Mouse (Mus musculus): ENCODE measurements around the gene Tpst1. TPM values are rescaled to one million over a fixed set of nuclear protein-coding genes. Genes with fewer than 3 reads are reported as not detected.

Gene Tpst1
- polyA plus RNA-seq, 1 experiment from 2014 or later, result 63.0 TPM

DNA sequence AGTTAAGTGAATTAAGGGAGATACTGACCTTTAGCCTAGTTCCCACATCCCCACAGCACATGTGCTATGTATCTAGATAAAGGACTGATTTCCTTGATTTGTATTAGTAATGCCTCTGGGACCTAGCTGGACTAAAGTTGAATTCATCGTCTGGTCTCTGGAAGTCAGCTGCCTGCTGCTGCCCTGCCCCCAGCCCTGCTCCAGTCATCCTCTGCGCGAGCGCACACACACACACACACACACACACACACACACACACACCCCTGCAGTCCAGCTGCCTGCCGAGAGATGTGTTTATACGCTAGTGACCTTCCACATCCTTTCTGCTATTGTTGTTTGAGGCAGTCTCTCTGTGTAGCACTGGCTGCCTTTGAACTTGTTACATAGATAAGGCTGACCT is 47.8 kb downstream of the Tpst1 start:
- Histone ChIP-seq H3K27me3 (ENCODE audit: control insufficient read depth, insufficient read depth, low read length) (no peaks in the 10 kb centered on the region), H3K9ac (no peak overlapping the region), H3K9me3 (ENCODE audit: control insufficient read depth, low read length) (no peaks in the 10 kb centered on the region), H3K27ac (no peak overlapping the region), H3K36me3 (replicated peaks; ENCODE audit: control insufficient read depth, insufficient read depth) (peaks cover 5% of the 10 kb centered on the region; the same call in 1 of the 2 replicates), H3K4me1 (replicated peaks; ENCODE audit: control insufficient read depth, insufficient read depth, low read length) (0 out of 2 replicates have a peak, but pooled peaks cover 7% of the 10 kb centered on the region), H3K4me2 (replicated peaks) (no peak overlapping the region), H3K4me3 (replicated peaks; ENCODE audit: low read length) (no peak overlapping the region)
- 51% methylated on average over 6 of the region's 6 CpGs for WGBS
- no peak for DNase-seq (ENCODE audit: low spot score)
- peak; percentile 43; the same call in 1 of the 2 replicates for ATAC-seq (ENCODE audit: low FRiP score)

DNA sequence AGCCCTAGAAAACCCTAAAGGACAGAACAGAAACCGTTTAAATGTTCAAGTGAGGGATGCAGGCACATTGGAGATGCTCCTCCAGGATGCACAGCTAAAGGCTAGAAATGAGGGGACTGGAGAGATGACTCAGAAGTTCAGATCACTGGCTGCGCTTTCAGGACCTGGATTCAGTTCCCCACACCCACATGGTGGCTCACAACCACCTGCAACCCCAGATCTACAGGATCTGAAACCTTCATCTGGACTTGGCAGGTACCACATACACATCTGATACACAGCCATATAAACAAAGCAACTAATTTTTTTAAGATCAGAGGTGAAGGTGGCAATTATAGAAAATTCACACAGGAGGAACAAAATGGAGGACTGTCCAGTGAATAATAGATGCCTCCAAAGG is 49.2 kb downstream of the Tpst1 start:
- no peak overlapping the region for H3K4me2 ChIP-seq (replicated peaks)
- H3K4me1 ChIP-seq (replicated peaks; ENCODE audit: control insufficient read depth, insufficient read depth, low read length), result 0 out of 2 replicates have a peak, but pooled peaks cover 7% of the 10 kb centered on the region
- no peaks in the 10 kb centered on the region for H3K36me3 ChIP-seq (replicated peaks; ENCODE audit: control insufficient read depth, insufficient read depth)
- H3K9ac ChIP-seq, result no peak overlapping the region
- no peak overlapping the region for H3K4me3 ChIP-seq (replicated peaks; ENCODE audit: low read length)
- H3K27ac ChIP-seq, result no peak overlapping the region; the same call in 1 of the 2 replicates
- no peak for DNase-seq (ENCODE audit: low spot score)
- H3K27me3 ChIP-seq (ENCODE audit: control insufficient read depth, insufficient read depth, low read length), result no peaks in the 10 kb centered on the region
- no peaks in the 10 kb centered on the region for H3K9me3 ChIP-seq (ENCODE audit: control insufficient read depth, low read length)
- no peak for ATAC-seq (ENCODE audit: low FRiP score)
- WGBS, result 93% methylated on average over 2 of the region's 2 CpGs

DNA sequence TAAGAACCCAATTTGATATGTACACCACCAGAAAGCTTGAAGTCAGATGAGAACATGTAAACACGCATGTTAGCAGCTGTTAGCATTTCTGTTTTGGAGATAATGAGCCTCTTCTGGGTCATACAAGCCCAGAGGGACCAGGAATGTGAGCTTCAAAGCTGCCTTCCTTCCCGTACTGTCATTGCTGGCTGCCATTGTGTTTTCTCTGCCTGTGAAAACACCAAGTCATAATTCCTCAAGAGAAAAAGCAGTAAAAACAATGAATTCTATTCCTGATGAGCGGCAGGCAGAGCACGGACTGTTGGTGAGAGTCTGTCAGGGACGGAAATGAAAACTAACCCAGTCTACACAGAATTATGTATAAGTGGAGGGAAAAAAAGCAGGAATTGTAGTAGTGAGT is 51.1 kb downstream of the Tpst1 start:
- Histone ChIP-seq H3K9me3 (ENCODE audit: control insufficient read depth, low read length) (no peaks in the 10 kb centered on the region), H3K9ac (no peak overlapping the region), H3K36me3 (replicated peaks; ENCODE audit: control insufficient read depth, insufficient read depth) (no peaks in the 10 kb centered on the region), H3K27me3 (ENCODE audit: control insufficient read depth, insufficient read depth, low read length) (no peaks in the 10 kb centered on the region), H3K4me2 (replicated peaks) (no peak overlapping the region), H3K4me3 (replicated peaks; ENCODE audit: low read length) (no peak overlapping the region), H3K4me1 (replicated peaks; ENCODE audit: control insufficient read depth, insufficient read depth, low read length) (no peaks in the 10 kb centered on the region), H3K27ac (no peak overlapping the region)
- 60% methylated on average over 5 of the region's 5 CpGs for WGBS
- DNase-seq (ENCODE audit: low spot score), result no peak
- no peak for ATAC-seq (ENCODE audit: low FRiP score)

DNA sequence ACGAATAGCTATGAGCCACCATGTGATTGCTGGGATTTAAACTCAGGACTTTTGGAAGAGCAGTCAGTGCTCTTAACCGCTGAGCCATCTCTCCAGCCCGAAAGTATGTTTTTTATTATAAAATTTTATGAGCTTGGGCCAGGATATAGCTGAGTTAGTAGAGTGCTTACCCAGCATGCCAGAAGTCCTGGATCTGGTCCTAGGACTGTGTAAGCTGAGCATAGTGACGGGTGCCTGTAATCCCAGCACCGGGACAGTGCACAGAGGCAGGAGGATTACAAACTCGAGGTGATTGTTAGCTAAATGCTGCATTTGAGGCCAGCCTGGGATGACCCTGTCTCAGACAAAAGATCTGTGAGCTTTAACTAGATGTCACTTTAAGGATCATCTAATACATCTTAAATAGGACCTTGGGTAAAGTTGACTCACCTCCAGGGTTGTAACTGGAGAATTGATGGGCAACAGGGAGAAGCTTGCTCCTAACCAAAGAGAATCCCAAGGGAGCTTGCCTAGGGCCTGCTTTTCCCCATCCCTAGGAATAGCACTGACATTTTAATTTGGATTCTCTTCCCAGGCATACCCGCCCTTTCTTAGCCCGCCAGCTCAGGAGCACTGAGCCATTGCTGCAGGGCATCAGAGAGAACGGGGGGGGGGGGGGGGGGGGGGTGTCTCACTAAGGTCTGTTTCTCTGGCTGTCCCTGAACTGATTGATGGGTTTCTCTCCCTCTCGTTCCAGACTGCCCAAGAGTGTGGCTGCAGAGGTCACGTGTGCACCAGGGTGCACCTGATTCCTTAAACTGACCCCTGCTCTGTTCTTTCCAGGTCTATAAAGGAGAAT is 55.8 kb downstream of the Tpst1 start:
- WGBS, result 67% methylated on average over 10 of the region's 11 CpGs
- Histone ChIP-seq H3K27me3 (ENCODE audit: control insufficient read depth, insufficient read depth, low read length) (no peaks in the 10 kb centered on the region), H3K4me1 (replicated peaks; ENCODE audit: control insufficient read depth, insufficient read depth, low read length) (no peaks in the 10 kb centered on the region), H3K36me3 (replicated peaks; ENCODE audit: control insufficient read depth, insufficient read depth) (peaks cover 8% of the 10 kb centered on the region; the same call in 1 of the 2 replicates), H3K9ac (no peak overlapping the region), H3K4me3 (replicated peaks; ENCODE audit: low read length) (no peak overlapping the region), H3K27ac (no peak overlapping the region), H3K4me2 (replicated peaks) (no peak overlapping the region), H3K9me3 (ENCODE audit: control insufficient read depth, low read length) (no peaks in the 10 kb centered on the region)
- DNase-seq (ENCODE audit: low spot score), result no peak
- ATAC-seq (ENCODE audit: low FRiP score), result no peak

DNA sequence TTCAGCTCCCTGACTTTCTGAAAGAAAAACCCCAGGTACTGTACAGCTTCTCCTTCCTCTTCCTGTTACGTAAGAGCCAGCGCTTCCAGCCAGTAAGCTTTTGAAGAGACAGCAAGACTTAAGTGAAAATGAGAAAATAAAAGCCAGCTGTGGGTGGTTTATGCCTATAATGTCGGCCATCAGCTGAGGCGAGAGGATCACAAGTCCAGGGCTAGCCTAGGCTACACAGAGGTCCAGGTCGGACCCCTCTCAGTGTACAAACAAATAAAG is 56.3 kb downstream of the Tpst1 start:
- H3K4me3 ChIP-seq (replicated peaks; ENCODE audit: low read length), result no peak overlapping the region
- H3K4me2 ChIP-seq (replicated peaks), result no peak overlapping the region
- H3K9ac ChIP-seq, result no peak overlapping the region
- no peak overlapping the region for H3K27ac ChIP-seq
- DNase-seq (ENCODE audit: low spot score) (no peak), ATAC-seq (ENCODE audit: low FRiP score) (no peak)
- H3K27me3 ChIP-seq (ENCODE audit: control insufficient read depth, insufficient read depth, low read length), result no peaks in the 10 kb centered on the region
- peaks cover 11% of the 10 kb centered on the region; the same call in 1 of the 2 replicates for H3K36me3 ChIP-seq (replicated peaks; ENCODE audit: control insufficient read depth, insufficient read depth)
- no peaks in the 10 kb centered on the region for H3K9me3 ChIP-seq (ENCODE audit: control insufficient read depth, low read length)
- no peaks in the 10 kb centered on the region for H3K4me1 ChIP-seq (replicated peaks; ENCODE audit: control insufficient read depth, insufficient read depth, low read length)
- 91% methylated on average over 5 of the region's 5 CpGs for WGBS

DNA sequence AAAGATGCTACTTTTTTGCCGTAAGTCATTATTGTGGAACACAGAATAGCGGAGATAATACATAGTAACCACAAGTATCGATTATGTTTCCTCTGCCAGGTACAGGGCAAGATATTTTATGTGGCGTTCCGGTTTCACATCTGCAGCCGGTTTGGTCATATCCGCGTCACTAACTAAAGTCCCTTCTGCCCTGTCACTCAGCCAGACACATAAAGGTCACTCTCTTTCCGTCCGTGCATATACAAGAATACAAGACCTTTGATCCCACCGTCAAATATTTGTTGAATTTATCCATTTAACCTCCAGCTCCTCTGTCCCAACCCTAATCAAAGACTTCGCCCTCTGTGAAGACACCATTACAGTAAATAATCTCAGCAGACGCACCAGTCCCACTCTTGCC is 63.5 kb downstream of the Tpst1 start:
- DNase-seq (ENCODE audit: low spot score) (no peak), ATAC-seq (ENCODE audit: low FRiP score) (no peak)
- 95% methylated on average over 13 of the region's 13 CpGs for WGBS
- Histone ChIP-seq H3K4me2 (replicated peaks) (no peak overlapping the region), H3K4me1 (replicated peaks; ENCODE audit: control insufficient read depth, insufficient read depth, low read length) (no peaks in the 10 kb centered on the region), H3K27me3 (ENCODE audit: control insufficient read depth, insufficient read depth, low read length) (no peaks in the 10 kb centered on the region), H3K9ac (no peak overlapping the region), H3K36me3 (replicated peaks; ENCODE audit: control insufficient read depth, insufficient read depth) (peaks cover 10% of the 10 kb centered on the region; the same call in 1 of the 2 replicates), H3K4me3 (replicated peaks; ENCODE audit: low read length) (no peak overlapping the region), H3K27ac (no peak overlapping the region), H3K9me3 (ENCODE audit: control insufficient read depth, low read length) (no peaks in the 10 kb centered on the region)

DNA sequence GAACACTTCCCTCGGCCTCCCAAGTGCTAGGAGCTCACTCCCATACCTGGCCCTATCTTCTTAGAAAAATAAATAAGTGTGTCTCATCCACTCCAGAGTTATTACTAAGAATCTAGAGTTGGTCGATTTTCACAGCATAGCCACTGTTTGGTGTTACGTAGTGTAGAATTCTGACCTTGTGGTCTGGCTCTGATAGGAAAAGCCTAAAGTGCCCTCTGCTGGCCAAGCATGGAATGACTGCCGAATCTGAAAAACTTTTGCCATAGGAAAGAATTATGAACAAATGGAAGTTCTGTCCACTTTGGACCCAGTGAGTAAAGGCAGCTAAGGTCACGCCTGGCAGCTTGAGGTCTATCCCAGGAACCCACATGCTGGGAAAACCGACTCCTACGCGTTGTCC is 66.3 kb downstream of the Tpst1 start:
- H3K4me2 ChIP-seq (replicated peaks), result no peak overlapping the region

DNA sequence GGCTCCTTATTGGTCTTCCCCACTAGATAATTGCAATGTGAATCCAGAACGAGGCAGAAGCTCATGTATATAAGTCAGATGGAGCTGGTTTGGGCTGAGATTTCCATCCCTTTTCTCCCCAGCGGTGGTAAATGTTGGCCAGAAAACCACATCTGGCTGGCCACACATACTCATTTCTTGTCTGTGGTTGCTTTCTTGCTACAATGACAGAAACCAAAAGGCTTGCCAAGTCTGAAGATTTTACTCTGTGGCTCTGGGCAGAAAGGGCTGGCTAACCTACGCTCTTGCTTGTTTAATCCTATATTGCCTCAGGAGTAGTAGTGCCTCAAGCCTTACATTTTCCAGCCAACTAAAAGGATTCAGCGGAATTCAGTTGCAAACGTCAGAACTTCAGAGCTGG is 68.0 kb downstream of the Tpst1 start:
- Histone ChIP-seq H3K4me3 (replicated peaks; ENCODE audit: low read length) (no peak overlapping the region), H3K9ac (no peak overlapping the region), H3K4me2 (replicated peaks) (no peak overlapping the region), H3K9me3 (ENCODE audit: control insufficient read depth, low read length) (no peaks in the 10 kb centered on the region), H3K36me3 (replicated peaks; ENCODE audit: control insufficient read depth, insufficient read depth) (no peaks in the 10 kb centered on the region; the same call in 1 of the 2 replicates), H3K4me1 (replicated peaks; ENCODE audit: control insufficient read depth, insufficient read depth, low read length) (peaks cover 11% of the 10 kb centered on the region; the same call in 1 of the 2 replicates), H3K27me3 (ENCODE audit: control insufficient read depth, insufficient read depth, low read length) (no peaks in the 10 kb centered on the region), H3K27ac (no peak overlapping the region)
- 84% methylated on average over 5 of the region's 5 CpGs for WGBS
- no peak for DNase-seq (ENCODE audit: low spot score)
- no peak for ATAC-seq (ENCODE audit: low FRiP score)

More for the DNA sequence above, 66.3 kb downstream of the Tpst1 start:
- 27% methylated on average over 8 of the region's 8 CpGs for WGBS
- no peak overlapping the region for H3K4me3 ChIP-seq (replicated peaks; ENCODE audit: low read length)
- DNase-seq (ENCODE audit: low spot score) (peak; percentile 87), ATAC-seq (ENCODE audit: low FRiP score) (no peak)
- no peaks in the 10 kb centered on the region for H3K27me3 ChIP-seq (ENCODE audit: control insufficient read depth, insufficient read depth, low read length)
- H3K36me3 ChIP-seq (replicated peaks; ENCODE audit: control insufficient read depth, insufficient read depth), result peaks cover 8% of the 10 kb centered on the region; the same call in 1 of the 2 replicates
- no peak overlapping the region for H3K27ac ChIP-seq
- H3K4me1 ChIP-seq (replicated peaks; ENCODE audit: control insufficient read depth, insufficient read depth, low read length), result 0 out of 2 replicates have a peak, but pooled peaks cover 4% of the 10 kb centered on the region
- H3K9me3 ChIP-seq (ENCODE audit: control insufficient read depth, low read length), result no peaks in the 10 kb centered on the region
- H3K9ac ChIP-seq, result no peak overlapping the region

DNA sequence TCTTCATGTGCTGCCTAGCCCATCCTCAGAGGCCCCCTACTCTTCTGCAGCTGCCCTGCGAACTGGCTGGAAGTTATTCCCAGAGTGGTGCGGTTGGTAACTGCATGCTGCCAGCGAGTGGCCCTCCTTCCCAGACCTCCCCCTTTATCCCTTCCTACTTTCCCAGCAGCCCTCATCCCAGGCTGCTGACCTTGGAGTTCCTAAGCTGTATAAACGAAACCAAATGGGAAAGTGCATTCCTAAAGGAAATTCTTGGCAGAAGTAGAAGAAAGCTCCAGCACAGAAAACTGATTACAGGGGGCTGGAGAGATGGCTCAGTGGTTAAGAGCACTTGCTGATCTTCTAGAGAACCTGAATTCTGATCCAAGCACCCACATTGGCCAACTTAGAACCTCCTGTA is 68.9 kb downstream of the Tpst1 start:
- no peaks in the 10 kb centered on the region for H3K9me3 ChIP-seq (ENCODE audit: control insufficient read depth, low read length)
- 74% methylated on average over 4 of the region's 4 CpGs for WGBS
- H3K9ac ChIP-seq, result no peak overlapping the region
- ATAC-seq (ENCODE audit: low FRiP score) (no peak), DNase-seq (ENCODE audit: low spot score) (no peak)
- H3K27me3 ChIP-seq (ENCODE audit: control insufficient read depth, insufficient read depth, low read length), result no peaks in the 10 kb centered on the region
- H3K27ac ChIP-seq, result no peak overlapping the region
- no peak overlapping the region for H3K4me3 ChIP-seq (replicated peaks; ENCODE audit: low read length)
- no peak overlapping the region for H3K4me2 ChIP-seq (replicated peaks)
- peaks cover 11% of the 10 kb centered on the region; the same call in 1 of the 2 replicates for H3K4me1 ChIP-seq (replicated peaks; ENCODE audit: control insufficient read depth, insufficient read depth, low read length)
- no peaks in the 10 kb centered on the region for H3K36me3 ChIP-seq (replicated peaks; ENCODE audit: control insufficient read depth, insufficient read depth)
